Mouse (Mus musculus): ENCODE measurements around the gene Arpc3. TPM values are rescaled to one million over a fixed set of nuclear protein-coding genes. Genes with fewer than 3 reads are reported as not detected.
"Not testable (repeated sequence)": the region's sequence is repeated elsewhere in the genome, so short reads cannot be mapped to it uniquely, and the experiment has no call there.

Arpc3 gene
- polyA plus RNA-seq, 1 experiment, result 154 TPM

- H3K4me1 ChIP-seq (ENCODE audit: control insufficient read depth, insufficient read depth, insufficient read length), result no peaks in the 10 kb centered on the region
- H3K27ac ChIP-seq (ENCODE audit: insufficient read depth, low read length), result no peak overlapping the region
- H3K4me3 ChIP-seq (ENCODE audit: extremely low read depth, insufficient read depth, insufficient read length), result no peak overlapping the region
- DNase-seq (ENCODE audit: low read depth in 1 of 2, low spot score in 2 of 2), result no peak
- WGBS, result 93% methylated on average over 3 of the region's 3 CpGs
- H3K36me3 ChIP-seq (ENCODE audit: control insufficient read depth, insufficient read depth, low read length), result peaks cover 50% of the 10 kb centered on the region
- no peaks in the 10 kb centered on the region for H3K27me3 ChIP-seq (ENCODE audit: control insufficient read depth, insufficient read depth, low read length)
- TF ChIP-seq CTCF (IDR thresholded peaks at IDR 0.05; ENCODE audit: extremely low read depth, insufficient read depth, insufficient read length, insufficient replicate concordance), result no peak
- no peak for TF ChIP-seq POLR2A (IDR thresholded peaks at IDR 0.05; ENCODE audit: low read depth, low read length)
These were observed 63.9 kb downstream of the Arpc3 start for GRCm38 (mm10) chr5:122455584-122455983.

- peaks cover 59% of the 10 kb centered on the region for H3K36me3 ChIP-seq (ENCODE audit: control insufficient read depth, insufficient read depth, low read length)
- DNase-seq (ENCODE audit: low read depth in 1 of 2, low spot score in 2 of 2); H3K27me3 ChIP-seq (ENCODE audit: control insufficient read depth, insufficient read depth, low read length); H3K27ac ChIP-seq (ENCODE audit: insufficient read depth, low read length); H3K4me3 ChIP-seq (ENCODE audit: extremely low read depth, insufficient read depth, insufficient read length); H3K4me1 ChIP-seq (ENCODE audit: control insufficient read depth, insufficient read depth, insufficient read length): not testable (repeated sequence)
- WGBS, result 92% methylated on average over 9 of the region's 9 CpGs
These were observed 65.4 kb downstream of the Arpc3 start for GRCm38 (mm10) chr5:122457054-122457453.

DNA sequence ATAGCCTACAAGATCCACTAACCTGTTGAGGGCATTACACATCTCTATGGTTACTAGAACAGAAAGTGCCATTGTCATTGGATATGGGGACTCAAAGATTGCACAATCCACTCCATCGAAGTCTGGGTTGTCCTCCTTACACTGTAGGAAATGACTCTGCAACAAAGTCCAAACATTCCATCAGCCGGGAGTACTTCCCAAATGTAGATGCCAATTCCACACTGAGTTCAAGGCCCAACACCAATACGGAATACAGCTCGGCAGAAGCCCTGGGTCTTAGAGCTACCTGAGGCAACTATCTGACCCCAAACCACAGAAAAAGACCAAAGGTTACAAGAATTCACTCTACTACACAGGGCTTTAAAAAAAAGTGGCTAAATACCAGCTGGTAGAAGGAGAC lies 66.4 kb downstream of the Arpc3 start:
- no peaks in the 10 kb centered on the region for H3K4me1 ChIP-seq (ENCODE audit: control insufficient read depth, insufficient read depth, insufficient read length)
- DNase-seq (ENCODE audit: low read depth in 1 of 2, low spot score in 2 of 2), result no peak
- TF ChIP-seq CTCF (IDR thresholded peaks at IDR 0.05; ENCODE audit: extremely low read depth, insufficient read depth, insufficient read length, insufficient replicate concordance) (no peak), POLR2A (IDR thresholded peaks at IDR 0.05; ENCODE audit: low read depth, low read length) (no peak)
- no peak overlapping the region for H3K27ac ChIP-seq (ENCODE audit: insufficient read depth, low read length)
- 86% methylated on average over 4 of the region's 4 CpGs for WGBS
- H3K36me3 ChIP-seq (ENCODE audit: control insufficient read depth, insufficient read depth, low read length), result peaks cover 66% of the 10 kb centered on the region
- H3K4me3 ChIP-seq (ENCODE audit: extremely low read depth, insufficient read depth, insufficient read length), result no peak overlapping the region
- H3K27me3 ChIP-seq (ENCODE audit: control insufficient read depth, insufficient read depth, low read length), result no peaks in the 10 kb centered on the region

DNA sequence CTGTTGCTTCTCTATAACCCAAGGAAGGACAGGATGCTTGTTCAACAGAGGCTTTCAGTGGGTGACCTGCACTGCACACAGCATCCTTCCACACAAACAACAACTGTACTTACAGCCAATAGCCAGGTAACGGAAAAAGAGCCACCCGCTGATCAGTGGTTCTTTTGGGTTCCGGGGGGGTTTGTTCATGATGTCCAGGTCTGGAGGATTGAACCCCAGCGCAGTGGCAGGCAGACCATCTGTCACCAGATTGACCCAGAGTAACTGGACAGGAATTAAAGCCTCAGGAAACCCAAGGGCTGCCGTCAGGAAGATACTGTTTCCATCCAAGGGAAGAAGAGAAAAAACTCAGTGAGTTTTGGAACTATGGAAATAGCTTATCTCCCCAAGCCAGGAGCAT lies 67.7 kb downstream of the Arpc3 start:
- no peak for TF ChIP-seq CTCF (IDR thresholded peaks at IDR 0.05; ENCODE audit: extremely low read depth, insufficient read depth, insufficient read length, insufficient replicate concordance)
- TF ChIP-seq POLR2A (IDR thresholded peaks at IDR 0.05; ENCODE audit: low read depth, low read length), result no peak
- Histone ChIP-seq H3K27ac (ENCODE audit: insufficient read depth, low read length) (no peak overlapping the region), H3K4me3 (ENCODE audit: extremely low read depth, insufficient read depth, insufficient read length) (no peak overlapping the region), H3K27me3 (ENCODE audit: control insufficient read depth, insufficient read depth, low read length) (no peaks in the 10 kb centered on the region), H3K4me1 (ENCODE audit: control insufficient read depth, insufficient read depth, insufficient read length) (no peaks in the 10 kb centered on the region), H3K36me3 (ENCODE audit: control insufficient read depth, insufficient read depth, low read length) (peaks cover 64% of the 10 kb centered on the region)
- no peak for DNase-seq (ENCODE audit: low read depth in 1 of 2, low spot score in 2 of 2)
- 95% methylated on average over 5 of the region's 5 CpGs for WGBS

GRCm38 (mm10) chr5:122460656-122461055 lies 69.0 kb downstream of the Arpc3 start:
- H3K4me3 ChIP-seq (ENCODE audit: extremely low read depth, insufficient read depth, insufficient read length), result no peak overlapping the region
- no peaks in the 10 kb centered on the region for H3K27me3 ChIP-seq (ENCODE audit: control insufficient read depth, insufficient read depth, low read length)
- 93% methylated on average over 11 of the region's 11 CpGs for WGBS
- no peak overlapping the region for H3K27ac ChIP-seq (ENCODE audit: insufficient read depth, low read length)
- DNase-seq (ENCODE audit: low read depth in 1 of 2, low spot score in 2 of 2), result no peak
- H3K36me3 ChIP-seq (ENCODE audit: control insufficient read depth, insufficient read depth, low read length), result peaks cover 59% of the 10 kb centered on the region
- TF ChIP-seq CTCF (IDR thresholded peaks at IDR 0.05; ENCODE audit: extremely low read depth, insufficient read depth, insufficient read length, insufficient replicate concordance) (no peak), POLR2A (IDR thresholded peaks at IDR 0.05; ENCODE audit: low read depth, low read length) (no peak)
- no peaks in the 10 kb centered on the region for H3K4me1 ChIP-seq (ENCODE audit: control insufficient read depth, insufficient read depth, insufficient read length)

GRCm38 (mm10) chr5:122461431-122461830 lies 69.8 kb downstream of the Arpc3 start:
- Histone ChIP-seq H3K4me1 (ENCODE audit: control insufficient read depth, insufficient read depth, insufficient read length) (no peaks in the 10 kb centered on the region), H3K36me3 (ENCODE audit: control insufficient read depth, insufficient read depth, low read length) (peaks cover 61% of the 10 kb centered on the region), H3K27me3 (ENCODE audit: control insufficient read depth, insufficient read depth, low read length) (no peaks in the 10 kb centered on the region), H3K27ac (ENCODE audit: insufficient read depth, low read length) (no peak overlapping the region), H3K4me3 (ENCODE audit: extremely low read depth, insufficient read depth, insufficient read length) (no peak overlapping the region)
- no peak for DNase-seq (ENCODE audit: low read depth in 1 of 2, low spot score in 2 of 2)
- TF ChIP-seq POLR2A (IDR thresholded peaks at IDR 0.05; ENCODE audit: low read depth, low read length) (no peak), CTCF (IDR thresholded peaks at IDR 0.05; ENCODE audit: extremely low read depth, insufficient read depth, insufficient read length, insufficient replicate concordance) (no peak)
- 95% methylated on average over 9 of the region's 9 CpGs for WGBS

Other genes starting within 250 kb of the Arpc3 start
- gene Ppp1cc, start 233.6 kb upstream of the Arpc3 start, polyA plus RNA-seq (2012; rRNA removed), result 73.9 and 90.0 TPM in 2 replicates
- gene Hvcn1, start 185.1 kb upstream of the Arpc3 start, polyA plus RNA-seq (2012; rRNA removed), result 174 and 200 TPM in 2 replicates
- 22.1 and 25.3 TPM in 2 replicates for gene Tctn1, start 127.4 kb upstream of the Arpc3 start, polyA plus RNA-seq (2012; rRNA removed)
- gene Pptc7, start 107.5 kb upstream of the Arpc3 start, polyA plus RNA-seq (2012; rRNA removed), result 18.8 and 24.5 TPM in 2 replicates
- gene Rad9b, start 37.6 kb upstream of the Arpc3 start, polyA plus RNA-seq (2012; rRNA removed), result 3.8 and 4.5 TPM in 2 replicates
- 19.5 and 21.9 TPM in 2 replicates for gene Vps29, start 37.5 kb upstream of the Arpc3 start, polyA plus RNA-seq (2012; rRNA removed)
- gene Gpn3, start 20.0 kb upstream of the Arpc3 start, polyA plus RNA-seq (2012; rRNA removed), result 55.5 and 75.5 TPM in 2 replicates
- 7.4 and 10.0 TPM in 2 replicates for gene Fam216a, start 19.5 kb upstream of the Arpc3 start, polyA plus RNA-seq (2012; rRNA removed)
- gene Anapc7, start 29.8 kb downstream of the Arpc3 start, polyA plus RNA-seq (2012; rRNA removed), result 18.0 and 21.2 TPM in 2 replicates
- 23.7 and 31.5 TPM in 2 replicates for gene Atp2a2, start 110.3 kb downstream of the Arpc3 start, polyA plus RNA-seq (2012; rRNA removed)
- gene Ift81, start 222.6 kb downstream of the Arpc3 start, polyA plus RNA-seq (2012; rRNA removed), result 0.22 and 0.34 TPM in 2 replicates